ENCODE assay signal across 8 mouse cellular contexts in genomic region chr5:143293404-143293803, GRCm38 (mm10). TPM values are rescaled to one million over a fixed set of nuclear protein-coding genes. Genes with fewer than 3 reads are reported as not detected.
DNase-seq lines count a peak whose midpoint lies in the region; ATAC-seq and TF ChIP-seq lines count a peak whose summit lies in the region.

Gene Zfp853 (minus strand): TSS chr5:143293623.

- TF ChIP-seq CTCF in kidney, adult 2 months (conservative IDR thresholded peaks at IDR 0.05; ENCODE audit: insufficient read depth, insufficient read length, low read depth, low read length) = no peak

- H3K36me3 ChIP-seq in kidney, adult 2 months (ENCODE audit: control insufficient read depth, insufficient read depth, low read length) = no peaks in the 10 kb centered on the region
- H3K36me3 ChIP-seq in embryonic facial prominence, embryonic 10.5 days (replicated peaks) = peaks cover 21% of the 10 kb centered on the region
- H3K36me3 ChIP-seq in hindbrain, embryonic 13.5 days = peaks cover 14% of the 10 kb centered on the region; the same call in 1 of the 2 replicates
- no peaks in the 10 kb centered on the region for H3K36me3 ChIP-seq in midbrain, embryonic 11.5 days (ENCODE audit: control insufficient read depth, insufficient read depth, low read length)

- no peaks in the 10 kb centered on the region for H3K27me3 ChIP-seq in kidney, adult 2 months (replicated peaks; ENCODE audit: control insufficient read depth, insufficient read depth, low read length)
- H3K27me3 ChIP-seq in embryonic facial prominence, embryonic 10.5 days (replicated peaks; ENCODE audit: low read depth, poor library complexity, severe bottlenecking) = peaks cover 71% of the 10 kb centered on the region
- peaks cover 68% of the 10 kb centered on the region for H3K27me3 ChIP-seq in hindbrain, embryonic 13.5 days
- peaks cover 46% of the 10 kb centered on the region for H3K27me3 ChIP-seq in midbrain, embryonic 11.5 days (ENCODE audit: control insufficient read depth, insufficient read depth, low read length)

- peak within 1 kb of the TSS; percentile 74 for H3K9ac ChIP-seq in hindbrain, embryonic 13.5 days
- H3K9ac ChIP-seq in midbrain, embryonic 11.5 days (ENCODE audit: low read length) = 0 out of 2 replicates have a peak within 1 kb of the TSS, but pooled peaks have one; percentile 4

- H3K4me3 ChIP-seq in kidney, adult 2 months (ENCODE audit: insufficient read depth, low read depth, low read length) = peak within 1 kb of the TSS; percentile 12; the same call in 1 of the 2 replicates
- peak within 1 kb of the TSS; percentile 56 for H3K4me3 ChIP-seq in embryonic facial prominence, embryonic 10.5 days
- H3K4me3 ChIP-seq in hindbrain, embryonic 13.5 days = peak within 1 kb of the TSS; percentile 48
- peak within 1 kb of the TSS; percentile 24 for H3K4me3 ChIP-seq in midbrain, embryonic 11.5 days (ENCODE audit: low read depth, low read length)

- H3K4me2 ChIP-seq in hindbrain, embryonic 13.5 days = peak within 1 kb of the TSS; percentile 71
- peak within 1 kb of the TSS; percentile 42 for H3K4me2 ChIP-seq in midbrain, embryonic 11.5 days

- no peak for TF ChIP-seq POLR2A in kidney, adult 2 months (IDR thresholded peaks at IDR 0.05; ENCODE audit: low read depth, low read length)

- no peak for DNase-seq in kidney, adult 2 months
- DNase-seq in kidney, adult 9 months = no peak
- peak; percentile 32 for DNase-seq in embryonic facial prominence, embryonic 10.5 days (ENCODE audit: low spot score)
- peak; percentile 88 for DNase-seq in midbrain, embryonic 11.5 days (ENCODE audit: low spot score, missing footprints)
- no peak for DNase-seq in thymus, postnatal 10 days (ENCODE audit: low spot score in 2 of 2)
- DNase-seq in layer of hippocampus, postnatal 14 days (ENCODE audit: low spot score in 2 of 2) = no peak
- no peak for DNase-seq in thymus, postnatal 4 days

- H3K27ac ChIP-seq in kidney, adult 2 months (ENCODE audit: insufficient read depth, low read depth, low read length) = no peak within 1 kb of the TSS
- H3K27ac ChIP-seq in embryonic facial prominence, embryonic 10.5 days (replicated peaks) = no peak within 1 kb of the TSS
- no peak within 1 kb of the TSS for H3K27ac ChIP-seq in hindbrain, embryonic 13.5 days
- H3K27ac ChIP-seq in midbrain, embryonic 11.5 days (ENCODE audit: low read depth, low read length) = no peak within 1 kb of the TSS

- 0 out of 2 replicates have a peak, but pooled peaks cover 3% of the 10 kb centered on the region for H3K9me3 ChIP-seq in embryonic facial prominence, embryonic 10.5 days
- no peaks in the 10 kb centered on the region for H3K9me3 ChIP-seq in hindbrain, embryonic 13.5 days
- H3K9me3 ChIP-seq in midbrain, embryonic 11.5 days (ENCODE audit: control insufficient read depth, low read length) = no peaks in the 10 kb centered on the region

- 2% methylated on average over 31 of the region's 38 CpGs for WGBS in kidney, adult 2 months
- WGBS in embryonic facial prominence, embryonic 10.5 days = 4% methylated on average over 38 of the region's 38 CpGs
- 4% methylated on average over 23 of the region's 38 CpGs for WGBS in hindbrain, embryonic 13.5 days
- WGBS in midbrain, embryonic 11.5 days = 6% methylated on average over 24 of the region's 38 CpGs

- no peaks in the 10 kb centered on the region for H3K4me1 ChIP-seq in kidney, adult 2 months (ENCODE audit: control insufficient read depth, insufficient read depth, low read length)
- H3K4me1 ChIP-seq in embryonic facial prominence, embryonic 10.5 days = peaks cover 20% of the 10 kb centered on the region
- peaks cover 22% of the 10 kb centered on the region for H3K4me1 ChIP-seq in hindbrain, embryonic 13.5 days (replicated peaks)
- peaks cover 3% of the 10 kb centered on the region; the same call in 1 of the 2 replicates for H3K4me1 ChIP-seq in midbrain, embryonic 11.5 days (ENCODE audit: control insufficient read depth, insufficient read depth, low read length)

- ATAC-seq in hindbrain, embryonic 13.5 days (ENCODE audit: low FRiP score) = no peak
- ATAC-seq in midbrain, embryonic 11.5 days (ENCODE audit: low FRiP score) = peak; percentile 19; the same call in 1 of the 2 replicates

RNA-seq across cellular contexts. Expression of gene Zfp853, which starts in this region (rescaled TPM):
- 0.99 and 1.1 TPM in 2 replicates for polyA plus RNA-seq in kidney, adult 2 months (2012; rRNA removed)
- polyA plus RNA-seq in embryonic facial prominence, embryonic 10.5 days (2016; fragmentation: Nextera tagmentation; extraction: Ambion mirVana) = not detected in 2 replicates
- 0.18 TPM in 1 of 2 replicates, not detected in the other for polyA plus RNA-seq in hindbrain, embryonic 13.5 days (2015; fragmentation: Nextera tagmentation; extraction: Ambion mirVana)
- polyA plus RNA-seq in midbrain, embryonic 11.5 days (2014; fragmentation: Nextera tagmentation; extraction: Ambion mirVana) = 0.08 TPM in 1 of 2 replicates, not detected in the other
- total RNA-seq in layer of hippocampus, postnatal 14 days (2021) = 1 to 10 TPM; 7.7 to 7.9 TPM

Comparison
In these comparisons a context has a peak if more than half of its experiments do, and no peak if none do; other contexts are left out.
1. Peak in DNase-seq and H3K4me3 ChIP-seq in embryonic facial prominence, embryonic 10.5 days; RNA of the gene not detected or under 1 TPM.
2. Peak in DNase-seq, ATAC-seq, H3K4me3 ChIP-seq, H3K9ac ChIP-seq and H3K4me2 ChIP-seq in midbrain, embryonic 11.5 days; RNA of the gene not detected or under 1 TPM.